8 mouse cellular contexts compared by ENCODE assay signal in the genomic region with DNA sequence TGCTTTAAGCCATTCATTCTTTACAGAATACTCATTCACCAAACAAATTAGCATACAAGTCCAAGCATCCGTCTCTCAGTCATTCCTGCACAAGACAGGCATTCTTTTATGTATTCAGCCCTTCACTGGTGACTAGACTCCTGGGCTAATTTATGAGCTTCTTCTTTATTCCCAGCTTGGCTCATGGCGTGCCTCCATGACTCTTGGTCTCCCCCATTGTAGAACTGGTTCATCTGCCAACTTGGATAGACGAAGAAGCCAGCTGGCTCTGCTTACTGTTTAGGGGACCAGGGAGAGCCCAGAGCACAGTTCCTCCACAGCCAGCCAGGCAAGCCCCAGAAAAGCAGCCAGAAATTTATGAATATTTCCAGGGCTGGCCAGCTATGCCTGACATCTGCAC.
DNase-seq lines count a peak whose midpoint lies in the region; ATAC-seq and TF ChIP-seq lines count a peak whose summit lies in the region.

No protein-coding gene starts in this region.

- H3K4me2 ChIP-seq in lung, embryonic 14.5 days, result no peak overlapping the region

- no peaks in the 10 kb centered on the region for H3K36me3 ChIP-seq in lung, embryonic 14.5 days (ENCODE audit: insufficient read depth)

- no peak overlapping the region for H3K4me3 ChIP-seq in lung, embryonic 14.5 days (ENCODE audit: low read depth, low read length)

- no peak for TF ChIP-seq CTCF in lung, embryonic 14.5 days (IDR thresholded peaks at IDR 0.05; ENCODE audit: low read depth)

- no peaks in the 10 kb centered on the region for H3K9me3 ChIP-seq in lung, embryonic 14.5 days (ENCODE audit: low read depth, low read length)

- H3K4me1 ChIP-seq in lung, embryonic 14.5 days (ENCODE audit: insufficient read depth), result no peaks in the 10 kb centered on the region

- DNase-seq in adrenal gland, postnatal 10 days, result peak; percentile 66
- DNase-seq in adrenal gland, adult 8-10 months, result no peak
- DNase-seq in right cerebral cortex, postnatal 4 days, result peak; percentile 2
- no peak for DNase-seq in right cerebral cortex, adult 2 months (ENCODE audit: low spot score in 2 of 2)
- peak; percentile 53 for DNase-seq in heart, postnatal 25 days (ENCODE audit: low spot score)
- peak; percentile 19 for DNase-seq in lung, embryonic 14.5 days
- no peak for DNase-seq in thymus, postnatal 25 days
- DNase-seq in B cell, adult 2 months, result no peak

- H3K27me3 ChIP-seq in lung, embryonic 14.5 days (ENCODE audit: insufficient read depth, low read length), result no peaks in the 10 kb centered on the region

- H3K9ac ChIP-seq in lung, embryonic 14.5 days, result no peak overlapping the region

- H3K27ac ChIP-seq in lung, embryonic 14.5 days (ENCODE audit: low read depth), result no peak overlapping the region

- WGBS in lung, embryonic 14.5 days, result 60% methylated on average over 3 of the region's 3 CpGs

- no peak for ATAC-seq in lung, embryonic 14.5 days (ENCODE audit: insufficient read depth)

- intact Hi-C loops in heart, postnatal 25 days (cut with DNase I), result no loop called here

Comparison
In these comparisons a context has a peak if more than half of its experiments do, and no peak if none do; other contexts are left out.
1. DNase-seq: peak in adrenal gland, postnatal 10 days (single experiment), right cerebral cortex, postnatal 4 days (single experiment), heart, postnatal 25 days (single experiment) and lung, embryonic 14.5 days (single experiment); none in adrenal gland, adult 8-10 months (single experiment), right cerebral cortex, adult 2 months (0 of 2), thymus, postnatal 25 days (single experiment) and B cell, adult 2 months (0 of 2).